Mouse (Mus musculus): ENCODE data around the gene Klhl29. TPM values are rescaled to one million over a fixed set of nuclear protein-coding genes. Genes with fewer than 3 reads are reported as not detected.

Klhl29 gene
- polyA plus RNA-seq, 1 experiment: 2.4 TPM

DNA sequence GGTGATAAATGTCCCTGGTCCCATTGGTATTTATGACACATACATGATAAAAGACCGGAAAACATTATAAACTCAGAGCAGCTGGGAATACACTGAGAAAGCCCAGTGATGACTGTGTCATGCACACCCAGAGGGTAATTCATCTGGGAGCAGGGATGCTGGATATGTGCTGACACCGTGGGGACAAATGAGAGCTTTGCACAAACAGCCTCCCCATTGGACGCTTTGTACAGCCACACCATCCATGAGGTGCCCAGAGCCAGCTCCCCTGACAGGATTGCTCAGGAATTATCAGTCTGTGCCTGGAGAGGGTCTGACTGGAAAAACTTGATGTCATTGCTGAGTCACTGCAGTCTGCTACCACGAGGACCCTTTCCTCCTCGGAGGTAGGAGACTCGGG lies 266.9 kb downstream of the Klhl29 start:
- 17% methylated on average over 6 of the region's 6 CpGs for WGBS
- TF ChIP-seq CTCF (conservative IDR thresholded peaks at IDR 0.05; ENCODE audit: insufficient read depth, insufficient read length, low read depth, low read length) (no peak), POLR2A (IDR thresholded peaks at IDR 0.05; ENCODE audit: low read depth, low read length) (no peak)
- no peaks in the 10 kb centered on the region for H3K4me1 ChIP-seq (ENCODE audit: control insufficient read depth, insufficient read depth, low read length)
- no peak overlapping the region for H3K4me3 ChIP-seq (ENCODE audit: insufficient read depth, low read depth, low read length)
- no peak overlapping the region for H3K27ac ChIP-seq (ENCODE audit: insufficient read depth, low read depth, low read length)
- no peaks in the 10 kb centered on the region for H3K36me3 ChIP-seq (ENCODE audit: control insufficient read depth, insufficient read depth, low read length)
- H3K27me3 ChIP-seq (replicated peaks; ENCODE audit: control insufficient read depth, insufficient read depth, low read length): no peaks in the 10 kb centered on the region
- DNase-seq: peak; percentile 28

DNA sequence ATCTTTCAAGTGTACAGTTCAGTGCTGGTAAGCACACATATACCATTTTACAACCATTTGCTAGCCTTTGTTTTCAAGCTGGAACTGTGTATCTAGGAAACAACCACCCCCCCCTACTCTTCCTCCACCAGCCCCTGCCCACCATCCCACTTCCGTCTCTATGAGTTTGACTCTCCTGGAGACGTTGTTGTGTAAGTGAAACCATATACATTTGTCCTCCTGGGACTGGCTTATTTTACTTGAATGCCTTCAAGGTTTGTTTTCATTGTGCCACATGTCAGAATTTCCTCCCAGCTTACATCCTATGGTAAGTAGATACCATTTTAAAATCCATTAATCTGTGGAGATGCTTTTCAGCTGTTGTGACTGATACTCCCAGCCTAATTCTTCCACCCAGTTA lies 267.7 kb downstream of the Klhl29 start:
- DNase-seq: no peak
- no peak for TF ChIP-seq POLR2A (IDR thresholded peaks at IDR 0.05; ENCODE audit: low read depth, low read length)
- TF ChIP-seq CTCF (conservative IDR thresholded peaks at IDR 0.05; ENCODE audit: insufficient read depth, insufficient read length, low read depth, low read length): no peak
- WGBS: 38% methylated on average over 2 of the region's 2 CpGs
- no peaks in the 10 kb centered on the region for H3K4me1 ChIP-seq (ENCODE audit: control insufficient read depth, insufficient read depth, low read length)
- H3K27me3 ChIP-seq (replicated peaks; ENCODE audit: control insufficient read depth, insufficient read depth, low read length): no peaks in the 10 kb centered on the region
- H3K36me3 ChIP-seq (ENCODE audit: control insufficient read depth, insufficient read depth, low read length): no peaks in the 10 kb centered on the region
- no peak overlapping the region for H3K27ac ChIP-seq (ENCODE audit: insufficient read depth, low read depth, low read length)
- no peak overlapping the region for H3K4me3 ChIP-seq (ENCODE audit: insufficient read depth, low read depth, low read length)

DNA sequence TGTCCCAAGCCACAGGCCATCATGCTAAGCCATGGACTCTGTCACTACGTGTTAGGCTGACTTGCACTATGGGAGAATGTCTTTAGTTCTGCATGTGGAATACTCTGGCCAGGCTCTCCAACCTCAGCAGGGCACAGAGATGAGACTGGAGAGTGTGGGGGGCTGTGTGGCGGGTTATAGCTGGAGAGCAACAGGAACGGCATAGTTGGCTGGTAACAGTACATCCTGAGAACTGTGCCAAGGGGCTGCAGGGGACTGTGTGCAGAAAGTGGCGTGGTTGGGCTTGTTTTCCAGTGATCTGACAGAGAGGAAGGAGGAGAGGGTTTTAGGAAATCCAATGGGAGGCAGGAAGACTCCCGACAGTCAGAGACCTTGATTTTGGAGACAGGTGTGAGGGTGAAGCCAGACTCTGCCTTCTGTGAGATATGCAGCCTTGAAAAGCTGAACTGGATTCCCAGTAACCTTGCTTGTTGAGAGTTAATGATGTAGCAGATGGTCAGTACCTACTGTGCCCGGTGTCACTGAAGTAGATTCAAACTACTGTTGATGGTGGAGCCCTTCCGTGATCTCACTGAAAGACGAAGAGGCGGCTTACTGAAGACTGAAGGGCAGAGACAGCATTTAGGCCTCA lies 270.9 kb downstream of the Klhl29 start:
- TF ChIP-seq POLR2A (IDR thresholded peaks at IDR 0.05; ENCODE audit: low read depth, low read length) (no peak), CTCF (conservative IDR thresholded peaks at IDR 0.05; ENCODE audit: insufficient read depth, insufficient read length, low read depth, low read length) (no peak)
- 84% methylated on average over 9 of the region's 9 CpGs for WGBS
- H3K36me3 ChIP-seq (ENCODE audit: control insufficient read depth, insufficient read depth, low read length): no peaks in the 10 kb centered on the region
- H3K27me3 ChIP-seq (replicated peaks; ENCODE audit: control insufficient read depth, insufficient read depth, low read length): no peaks in the 10 kb centered on the region
- H3K4me3 ChIP-seq (ENCODE audit: insufficient read depth, low read depth, low read length): no peak overlapping the region
- H3K27ac ChIP-seq (ENCODE audit: insufficient read depth, low read depth, low read length): no peak overlapping the region
- no peaks in the 10 kb centered on the region for H3K4me1 ChIP-seq (ENCODE audit: control insufficient read depth, insufficient read depth, low read length)
- DNase-seq: no peak

DNA sequence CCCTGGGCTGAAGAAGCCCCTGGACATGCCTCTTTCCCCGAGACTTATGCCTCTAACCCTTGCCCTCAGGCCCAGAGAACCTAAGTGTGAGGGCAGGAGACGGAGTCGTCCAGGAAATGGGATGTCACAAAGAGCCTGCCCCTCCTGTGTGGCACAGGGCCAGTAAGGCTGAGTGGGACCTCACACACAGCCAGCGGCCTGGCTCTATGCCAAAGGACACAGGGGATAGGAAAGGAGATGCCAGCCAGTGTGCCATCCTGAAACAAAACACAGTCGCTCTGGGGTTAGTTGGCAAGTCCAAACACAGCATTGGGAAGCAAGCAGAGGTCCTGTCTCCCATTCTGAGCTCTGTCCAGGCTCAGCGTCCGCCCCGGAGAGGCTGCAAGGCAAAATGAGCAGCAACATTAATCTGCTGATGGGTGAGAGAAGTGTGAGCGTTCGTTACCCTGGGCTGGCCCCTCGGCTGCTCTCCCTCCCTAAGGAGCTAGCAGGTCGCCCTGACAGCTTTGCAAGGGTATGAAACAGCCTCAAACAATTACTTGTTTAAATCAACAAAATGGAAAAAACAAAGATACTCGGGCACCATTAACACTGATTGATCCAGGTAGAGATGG lies 274.0 kb downstream of the Klhl29 start:
- Histone ChIP-seq H3K27me3 (replicated peaks; ENCODE audit: control insufficient read depth, insufficient read depth, low read length) (no peaks in the 10 kb centered on the region), H3K4me1 (ENCODE audit: control insufficient read depth, insufficient read depth, low read length) (no peaks in the 10 kb centered on the region), H3K36me3 (ENCODE audit: control insufficient read depth, insufficient read depth, low read length) (no peaks in the 10 kb centered on the region), H3K4me3 (ENCODE audit: insufficient read depth, low read depth, low read length) (no peak overlapping the region), H3K27ac (ENCODE audit: insufficient read depth, low read depth, low read length) (no peak overlapping the region)
- peak; percentile 30 for DNase-seq
- TF ChIP-seq POLR2A (IDR thresholded peaks at IDR 0.05; ENCODE audit: low read depth, low read length): no peak
- no peak for TF ChIP-seq CTCF (conservative IDR thresholded peaks at IDR 0.05; ENCODE audit: insufficient read depth, insufficient read length, low read depth, low read length)
- WGBS: 38% methylated on average over 13 of the region's 13 CpGs

DNA sequence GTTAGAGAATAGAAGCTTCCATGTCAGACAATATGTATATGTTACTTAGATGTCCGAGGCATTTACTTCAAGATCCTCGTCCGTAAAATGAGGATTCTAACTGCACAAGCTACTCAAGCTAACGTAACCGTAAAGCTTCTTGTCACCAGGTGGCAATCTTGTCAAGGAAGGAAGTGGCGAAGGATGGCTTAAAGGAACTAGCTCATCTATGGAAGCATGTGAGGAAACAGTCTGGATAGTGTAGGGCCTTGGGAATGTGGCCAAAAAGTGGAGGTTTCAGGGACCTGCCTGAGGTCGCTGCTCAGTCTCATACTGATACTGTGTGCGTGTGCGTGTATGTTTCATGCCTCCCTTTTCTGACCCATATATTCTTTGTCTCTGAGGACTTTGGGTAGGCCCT lies 275.9 kb downstream of the Klhl29 start:
- Histone ChIP-seq H3K4me1 (ENCODE audit: control insufficient read depth, insufficient read depth, low read length) (no peaks in the 10 kb centered on the region), H3K27ac (ENCODE audit: insufficient read depth, low read depth, low read length) (no peak overlapping the region), H3K36me3 (ENCODE audit: control insufficient read depth, insufficient read depth, low read length) (no peaks in the 10 kb centered on the region), H3K4me3 (ENCODE audit: insufficient read depth, low read depth, low read length) (no peak overlapping the region), H3K27me3 (replicated peaks; ENCODE audit: control insufficient read depth, insufficient read depth, low read length) (no peaks in the 10 kb centered on the region)
- 87% methylated on average over 9 of the region's 9 CpGs for WGBS
- TF ChIP-seq POLR2A (IDR thresholded peaks at IDR 0.05; ENCODE audit: low read depth, low read length): no peak
- TF ChIP-seq CTCF (conservative IDR thresholded peaks at IDR 0.05; ENCODE audit: insufficient read depth, insufficient read length, low read depth, low read length): no peak
- no peak for DNase-seq

DNA sequence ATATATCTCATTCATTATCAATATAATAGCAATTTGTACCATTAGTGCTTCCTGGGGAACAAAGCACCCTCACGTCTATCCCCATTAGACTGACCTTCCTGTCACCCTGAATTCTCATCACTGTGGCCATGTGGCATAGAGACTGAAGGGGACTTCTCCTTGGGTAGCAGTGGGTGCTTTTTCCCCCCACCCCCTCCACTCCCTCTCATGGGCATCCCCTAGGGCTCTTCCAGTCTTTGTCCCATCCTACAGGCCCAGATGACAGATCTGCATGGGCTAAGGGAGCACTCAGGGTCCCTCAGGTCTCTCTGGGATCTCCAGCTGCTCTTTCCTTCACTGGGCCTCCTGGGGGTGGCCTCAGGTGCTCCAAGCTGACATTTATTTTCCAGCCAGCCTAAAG lies 286.8 kb downstream of the Klhl29 start:
- TF ChIP-seq CTCF (conservative IDR thresholded peaks at IDR 0.05; ENCODE audit: insufficient read depth, insufficient read length, low read depth, low read length) (no peak), POLR2A (IDR thresholded peaks at IDR 0.05; ENCODE audit: low read depth, low read length) (no peak)
- Histone ChIP-seq H3K4me1 (ENCODE audit: control insufficient read depth, insufficient read depth, low read length) (no peaks in the 10 kb centered on the region), H3K27ac (ENCODE audit: insufficient read depth, low read depth, low read length) (no peak overlapping the region), H3K36me3 (ENCODE audit: control insufficient read depth, insufficient read depth, low read length) (no peaks in the 10 kb centered on the region), H3K4me3 (ENCODE audit: insufficient read depth, low read depth, low read length) (no peak overlapping the region), H3K27me3 (replicated peaks; ENCODE audit: control insufficient read depth, insufficient read depth, low read length) (no peaks in the 10 kb centered on the region)
- 68% methylated on average over 1 of the region's 1 CpGs for whole genome bisulfite sequencing
- no peak for DNase-seq

DNA sequence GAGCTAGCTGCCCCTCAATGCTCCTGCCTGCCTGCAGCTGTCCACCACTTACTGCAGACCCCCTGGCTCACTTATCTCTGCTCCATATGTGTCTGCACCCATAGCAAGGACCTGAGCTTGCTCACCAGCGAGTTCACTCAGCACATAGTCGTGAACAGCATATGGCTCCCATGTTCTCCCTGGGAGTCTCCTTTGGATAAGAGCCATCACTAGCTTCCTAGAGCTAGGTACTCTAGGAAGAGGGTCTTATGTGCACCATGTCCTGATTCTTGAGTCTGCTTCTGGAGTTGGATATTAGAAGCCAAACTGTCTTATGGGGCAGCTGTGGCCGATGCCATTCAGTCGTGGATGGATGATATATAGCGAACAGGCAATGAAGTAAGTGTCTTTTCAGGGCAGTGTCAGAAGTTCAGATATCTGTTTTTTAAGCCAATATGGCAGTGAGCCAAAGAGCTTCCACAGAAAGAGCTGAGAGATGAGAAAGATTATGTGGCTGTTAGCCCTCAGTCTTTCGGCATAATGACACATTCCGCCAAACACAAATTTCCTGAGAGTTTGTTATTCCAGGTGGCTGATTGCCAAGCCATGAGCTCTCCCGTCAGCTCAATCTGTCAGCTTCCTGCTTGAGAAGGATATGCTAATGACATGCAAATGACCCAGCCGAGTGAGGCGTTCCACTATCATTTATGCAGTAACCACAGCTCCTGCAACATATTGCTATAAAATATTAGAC lies 287.5 kb downstream of the Klhl29 start:
- TF ChIP-seq CTCF (conservative IDR thresholded peaks at IDR 0.05; ENCODE audit: insufficient read depth, insufficient read length, low read depth, low read length): no peak
- TF ChIP-seq POLR2A (IDR thresholded peaks at IDR 0.05; ENCODE audit: low read depth, low read length): no peak
- H3K4me3 ChIP-seq (ENCODE audit: insufficient read depth, low read depth, low read length): no peak overlapping the region
- DNase-seq: peak; percentile 70
- H3K27ac ChIP-seq (ENCODE audit: insufficient read depth, low read depth, low read length): no peak overlapping the region
- 16% methylated on average over 10 of the region's 10 CpGs for WGBS
- H3K4me1 ChIP-seq (ENCODE audit: control insufficient read depth, insufficient read depth, low read length): no peaks in the 10 kb centered on the region
- no peaks in the 10 kb centered on the region for H3K27me3 ChIP-seq (replicated peaks; ENCODE audit: control insufficient read depth, insufficient read depth, low read length)
- H3K36me3 ChIP-seq (ENCODE audit: control insufficient read depth, insufficient read depth, low read length): no peaks in the 10 kb centered on the region
